In genomic region chr7:127206606-127207005, GRCm38 (mm10) we compare ENCODE assay signal across 8 mouse cellular contexts. TPM values are rescaled to one million over a fixed set of nuclear protein-coding genes. Genes with fewer than 3 reads are reported as not detected.
DNase-seq lines count a peak whose midpoint lies in the region; ATAC-seq lines count a peak whose summit lies in the region.

No protein-coding gene starts in this region.

- no peaks in the 10 kb centered on the region for H3K9me3 ChIP-seq in kidney, embryonic 14.5 days (ENCODE audit: control insufficient read depth, low read length)
- H3K9me3 ChIP-seq in embryonic facial prominence, embryonic 14.5 days (ENCODE audit: control insufficient read depth, low read length) = no peaks in the 10 kb centered on the region
- H3K9me3 ChIP-seq in limb, embryonic 11.5 days (ENCODE audit: control insufficient read depth, low read length) = no peaks in the 10 kb centered on the region
- H3K9me3 ChIP-seq in neural tube, embryonic 12.5 days = no peaks in the 10 kb centered on the region

- peaks cover 22% of the 10 kb centered on the region for H3K36me3 ChIP-seq in kidney, embryonic 14.5 days (ENCODE audit: control insufficient read depth, insufficient read depth, low read length)
- peaks cover 24% of the 10 kb centered on the region for H3K36me3 ChIP-seq in embryonic facial prominence, embryonic 14.5 days (ENCODE audit: control insufficient read depth, insufficient read depth, low read length)
- H3K36me3 ChIP-seq in limb, embryonic 11.5 days (ENCODE audit: control insufficient read depth, insufficient read depth, low read length) = peaks cover 10% of the 10 kb centered on the region; the same call in 1 of the 2 replicates
- H3K36me3 ChIP-seq in neural tube, embryonic 12.5 days = peaks cover 22% of the 10 kb centered on the region

- peak overlapping the region; percentile 87 for H3K4me3 ChIP-seq in kidney, embryonic 14.5 days (ENCODE audit: low read length)
- H3K4me3 ChIP-seq in embryonic facial prominence, embryonic 14.5 days (ENCODE audit: low read depth, low read length) = peak overlapping the region; percentile 90
- peak overlapping the region; percentile 92 for H3K4me3 ChIP-seq in limb, embryonic 11.5 days (ENCODE audit: low read depth, low read length)
- H3K4me3 ChIP-seq in neural tube, embryonic 12.5 days = peak overlapping the region; percentile 96

- peak overlapping the region; percentile 75 for H3K4me2 ChIP-seq in kidney, embryonic 14.5 days (replicated peaks; ENCODE audit: low read depth, low read length)
- H3K4me2 ChIP-seq in embryonic facial prominence, embryonic 14.5 days (ENCODE audit: low read depth, low read length) = peak overlapping the region; percentile 85
- peak overlapping the region; percentile 96 for H3K4me2 ChIP-seq in limb, embryonic 11.5 days (ENCODE audit: low read depth, severe bottlenecking)
- peak overlapping the region; percentile 100 for H3K4me2 ChIP-seq in neural tube, embryonic 12.5 days (replicated peaks)

- no peak overlapping the region for H3K27ac ChIP-seq in kidney, embryonic 14.5 days (ENCODE audit: low read depth, low read length)
- H3K27ac ChIP-seq in embryonic facial prominence, embryonic 14.5 days (replicated peaks; ENCODE audit: low read depth, low read length) = no peak overlapping the region
- H3K27ac ChIP-seq in limb, embryonic 11.5 days (replicated peaks; ENCODE audit: low read depth, low read length) = no peak overlapping the region
- H3K27ac ChIP-seq in neural tube, embryonic 12.5 days = no peak overlapping the region

- ATAC-seq in kidney, embryonic 14.5 days (ENCODE audit: low FRiP score, low TSS enrichment) = no peak
- no peak for ATAC-seq in embryonic facial prominence, embryonic 14.5 days (ENCODE audit: low read depth)
- ATAC-seq in limb, embryonic 11.5 days (ENCODE audit: insufficient number of reproducible peaks, low FRiP score, low TSS enrichment, low read depth) = no peak
- no peak for ATAC-seq in neural tube, embryonic 12.5 days (ENCODE audit: low FRiP score, low read depth)

- peak overlapping the region; percentile 89 for H3K9ac ChIP-seq in kidney, embryonic 14.5 days (ENCODE audit: low read depth, low read length)
- peak overlapping the region; percentile 96 for H3K9ac ChIP-seq in embryonic facial prominence, embryonic 14.5 days (ENCODE audit: low read depth, low read length)
- peak overlapping the region; percentile 84; the same call in 1 of the 2 replicates for H3K9ac ChIP-seq in limb, embryonic 11.5 days (ENCODE audit: low read length)
- peak overlapping the region; percentile 95 for H3K9ac ChIP-seq in neural tube, embryonic 12.5 days

- H3K27me3 ChIP-seq in kidney, embryonic 14.5 days (ENCODE audit: control insufficient read depth, insufficient read depth, low read length) = no peaks in the 10 kb centered on the region
- no peaks in the 10 kb centered on the region for H3K27me3 ChIP-seq in embryonic facial prominence, embryonic 14.5 days (replicated peaks; ENCODE audit: control insufficient read depth, insufficient read depth, low read length)
- H3K27me3 ChIP-seq in limb, embryonic 11.5 days (ENCODE audit: control insufficient read depth, insufficient read depth, low read length) = no peaks in the 10 kb centered on the region
- H3K27me3 ChIP-seq in neural tube, embryonic 12.5 days (replicated peaks) = no peaks in the 10 kb centered on the region

- no peak for DNase-seq in kidney, postnatal 10 days
- no peak for DNase-seq in embryonic facial prominence, embryonic 14.5 days (ENCODE audit: low spot score)
- DNase-seq in limb, embryonic 11.5 days (ENCODE audit: low spot score) = no peak
- no peak for DNase-seq in left cerebral cortex, adult 11 months (ENCODE audit: low spot score)
- no peak for DNase-seq in layer of hippocampus, postnatal 14 days (ENCODE audit: low spot score in 2 of 2)
- DNase-seq in spleen, postnatal 4 days (ENCODE audit: low spot score in 2 of 2) = no peak

- 52% methylated on average over 2 of the region's 2 CpGs for WGBS in kidney, embryonic 14.5 days
- 48% methylated on average over 2 of the region's 2 CpGs for WGBS in embryonic facial prominence, embryonic 14.5 days
- 60% methylated on average over 2 of the region's 2 CpGs for WGBS in limb, embryonic 11.5 days
- WGBS in neural tube, embryonic 12.5 days = 77% methylated on average over 2 of the region's 2 CpGs

- H3K4me1 ChIP-seq in kidney, embryonic 14.5 days (ENCODE audit: control insufficient read depth, insufficient read depth, low read length) = peaks cover 17% of the 10 kb centered on the region
- peaks cover 17% of the 10 kb centered on the region for H3K4me1 ChIP-seq in embryonic facial prominence, embryonic 14.5 days (ENCODE audit: control insufficient read depth, insufficient read depth, low read length)
- H3K4me1 ChIP-seq in limb, embryonic 11.5 days (ENCODE audit: control insufficient read depth, insufficient read depth, low read length) = peaks cover 13% of the 10 kb centered on the region
- peaks cover 26% of the 10 kb centered on the region for H3K4me1 ChIP-seq in neural tube, embryonic 12.5 days

RNA-seq across cellular contexts. Expression of gene Tbc1d10b, which starts 1.7 kb away (rescaled TPM):
- 13.5 and 19.7 TPM in 2 replicates for polyA plus RNA-seq in kidney, embryonic 14.5 days (2014; fragmentation: Nextera tagmentation; extraction: Ambion mirVana)
- polyA plus RNA-seq in embryonic facial prominence, embryonic 14.5 days (2014; fragmentation: Nextera tagmentation; extraction: Ambion mirVana) = 25.0 and 27.1 TPM in 2 replicates
- 24.8 and 30.6 TPM in 2 replicates for polyA plus RNA-seq in limb, embryonic 11.5 days (2014; fragmentation: Nextera tagmentation; extraction: Ambion mirVana)
- polyA plus RNA-seq in neural tube, embryonic 12.5 days (2016; fragmentation: Nextera tagmentation; extraction: Ambion mirVana) = 43.4 and 45.6 TPM in 2 replicates
- total RNA-seq in layer of hippocampus, postnatal 14 days (2021) = 10 to 100 TPM; 93.6 to 97.3 TPM

RNA-seq across cellular contexts. Expression of gene Mylpf, which starts 2.1 kb away (rescaled TPM):
- polyA plus RNA-seq in kidney, embryonic 14.5 days (2014; fragmentation: Nextera tagmentation; extraction: Ambion mirVana) = 10.3 and 11.2 TPM in 2 replicates
- 1,018 and 1,489 TPM in 2 replicates for polyA plus RNA-seq in embryonic facial prominence, embryonic 14.5 days (2014; fragmentation: Nextera tagmentation; extraction: Ambion mirVana)
- 33.6 and 33.7 TPM in 2 replicates for polyA plus RNA-seq in limb, embryonic 11.5 days (2014; fragmentation: Nextera tagmentation; extraction: Ambion mirVana)
- polyA plus RNA-seq in neural tube, embryonic 12.5 days (2016; fragmentation: Nextera tagmentation; extraction: Ambion mirVana) = 54.2 and 72.8 TPM in 2 replicates
- total RNA-seq in layer of hippocampus, postnatal 14 days (2021) = 1 to 10 TPM; 1.0 to 1.5 TPM

RNA-seq across cellular contexts. Expression of gene Cd2bp2, which starts 10.8 kb away (rescaled TPM):
- polyA plus RNA-seq in kidney, embryonic 14.5 days (2014; fragmentation: Nextera tagmentation; extraction: Ambion mirVana) = 41.0 and 57.6 TPM in 2 replicates
- polyA plus RNA-seq in embryonic facial prominence, embryonic 14.5 days (2014; fragmentation: Nextera tagmentation; extraction: Ambion mirVana) = 45.4 and 55.1 TPM in 2 replicates
- polyA plus RNA-seq in limb, embryonic 11.5 days (2014; fragmentation: Nextera tagmentation; extraction: Ambion mirVana) = 77.0 and 83.7 TPM in 2 replicates
- 86.4 and 97.3 TPM in 2 replicates for polyA plus RNA-seq in neural tube, embryonic 12.5 days (2016; fragmentation: Nextera tagmentation; extraction: Ambion mirVana)
- 10 to 100 TPM; 75.1 to 77.0 TPM for total RNA-seq in layer of hippocampus, postnatal 14 days (2021)

RNA-seq across cellular contexts. Expression of gene Zfp553, which starts 26.3 kb away (rescaled TPM):
- polyA plus RNA-seq in kidney, embryonic 14.5 days (2014; fragmentation: Nextera tagmentation; extraction: Ambion mirVana) = 23.0 and 26.2 TPM in 2 replicates
- 14.0 and 17.2 TPM in 2 replicates for polyA plus RNA-seq in embryonic facial prominence, embryonic 14.5 days (2014; fragmentation: Nextera tagmentation; extraction: Ambion mirVana)
- polyA plus RNA-seq in limb, embryonic 11.5 days (2014; fragmentation: Nextera tagmentation; extraction: Ambion mirVana) = 24.2 and 29.1 TPM in 2 replicates
- polyA plus RNA-seq in neural tube, embryonic 12.5 days (2016; fragmentation: Nextera tagmentation; extraction: Ambion mirVana) = 67.6 and 68.9 TPM in 2 replicates
- 10 to 100 TPM; 17.8 to 18.1 TPM for total RNA-seq in layer of hippocampus, postnatal 14 days (2021)

RNA-seq across cellular contexts. Expression of gene Sept1, which starts 26.3 kb away (rescaled TPM):
- polyA plus RNA-seq in kidney, embryonic 14.5 days (2014; fragmentation: Nextera tagmentation; extraction: Ambion mirVana) = 18.5 and 21.6 TPM in 2 replicates
- polyA plus RNA-seq in embryonic facial prominence, embryonic 14.5 days (2014; fragmentation: Nextera tagmentation; extraction: Ambion mirVana) = 12.5 and 15.9 TPM in 2 replicates
- 23.1 and 29.3 TPM in 2 replicates for polyA plus RNA-seq in limb, embryonic 11.5 days (2014; fragmentation: Nextera tagmentation; extraction: Ambion mirVana)
- polyA plus RNA-seq in neural tube, embryonic 12.5 days (2016; fragmentation: Nextera tagmentation; extraction: Ambion mirVana) = 30.1 and 32.8 TPM in 2 replicates
- total RNA-seq in layer of hippocampus, postnatal 14 days (2021) = 1 to 10 TPM; 6.9 to 8.6 TPM

Comparison
In these comparisons a context has a peak if more than half of its experiments do, and no peak if none do; other contexts are left out.
1. RNA of gene Mylpf, which starts 2.1 kb away (polyA plus RNA-seq): 1,018 to 1,489 TPM in embryonic facial prominence, embryonic 14.5 days; 54.2 to 72.8 TPM in neural tube, embryonic 12.5 days, 33.6 to 33.7 TPM in limb, embryonic 11.5 days and 10.3 to 11.2 TPM in kidney, embryonic 14.5 days; every median in the first group is over 10 times any median in the second.
2. Peak in every context shown above with its lines, with median percentiles within 50 percentile points of each other: H3K4me2 ChIP-seq, H3K4me3 ChIP-seq and H3K9ac ChIP-seq.